Mouse (Mus musculus) Muller cell, postnatal 12 days (primary cell): ENCODE results near the gene Rock2.

Experiments
- DNase-seq: peaks from one replicate; pipeline ENCODE4 v3.0.0-alpha.2; 2015; ENCODE audit errors: inconsistent ontology term

Rock2 gene

DNA sequence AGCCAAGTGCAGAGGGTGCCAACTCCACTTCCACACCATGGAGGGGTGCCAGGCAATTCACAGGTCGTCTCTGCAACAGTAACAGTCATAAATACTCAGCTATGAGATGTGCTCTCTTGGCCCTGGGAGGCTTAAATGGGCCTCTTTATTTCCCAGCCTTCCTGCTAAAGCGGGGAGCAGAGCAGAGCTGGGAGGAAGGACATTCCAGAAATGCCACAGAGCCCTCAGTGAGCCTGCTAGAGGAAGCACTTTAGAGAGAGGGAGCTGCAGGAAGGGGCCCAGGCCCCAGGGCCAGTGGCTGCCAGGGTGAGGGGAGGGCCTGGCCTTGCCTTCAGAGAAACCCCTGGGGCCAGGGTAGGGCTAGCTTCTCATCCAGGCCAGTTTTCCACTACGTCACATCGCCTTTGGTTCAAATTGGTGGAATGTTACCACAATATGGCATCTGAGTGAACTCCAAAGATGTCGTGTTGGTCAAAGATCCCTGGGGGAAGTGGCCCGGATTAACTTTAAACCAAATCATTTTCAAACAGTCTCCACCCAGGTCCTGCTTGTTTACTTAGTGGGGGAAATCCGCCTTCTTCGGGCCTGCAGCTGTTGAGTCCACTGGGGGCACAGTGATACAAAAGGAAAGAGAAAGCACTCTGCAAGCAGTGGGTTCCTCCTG, 24.2 kb upstream of the Rock2 start:
- peak; percentile 97 for DNase-seq

- DNase-seq, result no peak
These were observed 22.7 kb upstream of the Rock2 start for GRCm38 (mm10) chr12:16872006-16872405.

- no peak for DNase-seq
These were observed 21.7 kb upstream of the Rock2 start for GRCm38 (mm10) chr12:16872926-16873464.

GRCm38 (mm10) chr12:16873549-16873948, 21.1 kb upstream of the Rock2 start:
- DNase-seq, result no peak

- DNase-seq, result no peak
These were observed 20.6 kb upstream of the Rock2 start for GRCm38 (mm10) chr12:16874086-16874485.

GRCm38 (mm10) chr12:16875269-16875668, 19.4 kb upstream of the Rock2 start:
- DNase-seq, result no peak

GRCm38 (mm10) chr12:16875678-16876077, 19.0 kb upstream of the Rock2 start:
- DNase-seq, result no peak

- DNase-seq, result no peak
These were observed 18.0 kb upstream of the Rock2 start for GRCm38 (mm10) chr12:16876667-16877066.

- DNase-seq, result no peak
These were observed 17.6 kb upstream of the Rock2 start for GRCm38 (mm10) chr12:16877141-16877540.

- no peak for DNase-seq
These were observed 17.0 kb upstream of the Rock2 start for GRCm38 (mm10) chr12:16877679-16878078.

DNA sequence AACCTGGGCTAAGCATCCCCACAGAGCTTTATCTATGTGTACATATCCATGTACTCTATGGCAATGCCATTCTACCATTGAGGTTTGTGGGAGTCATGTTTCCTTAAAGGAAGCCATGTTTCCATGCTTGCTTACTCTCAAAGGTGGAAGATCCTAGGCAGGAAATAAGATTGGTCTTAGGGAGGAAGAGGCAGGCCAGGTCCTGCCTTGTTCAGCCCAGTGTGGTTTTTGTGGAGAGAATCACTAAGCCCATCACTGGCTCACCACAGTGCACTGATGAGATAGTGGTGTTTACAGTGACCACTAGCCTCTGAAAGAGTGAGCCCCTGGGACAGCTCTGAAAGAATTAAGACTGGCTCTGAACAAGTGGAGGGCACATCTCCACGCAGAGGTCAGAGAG, 15.3 kb upstream of the Rock2 start:
- DNase-seq, result no peak

DNA sequence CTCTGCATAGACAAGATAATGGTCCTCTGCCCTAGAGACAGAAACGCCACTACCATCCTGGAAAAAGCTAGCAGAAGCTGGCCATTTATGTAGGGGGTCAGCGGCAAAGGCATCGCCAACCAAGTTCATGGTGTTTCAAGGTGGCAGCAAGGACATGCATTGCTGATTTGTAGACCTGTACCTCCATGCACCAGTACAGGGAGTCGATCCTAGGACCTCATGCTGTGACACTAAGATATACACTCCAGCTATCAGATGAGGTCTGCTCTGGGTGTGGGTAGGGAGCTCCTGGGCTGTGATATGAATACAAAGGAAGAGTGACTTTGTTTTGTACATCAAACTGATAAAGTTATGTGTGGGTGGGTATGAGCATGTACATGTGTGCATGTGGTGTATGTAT, 14.6 kb upstream of the Rock2 start:
- DNase-seq, result no peak

DNA sequence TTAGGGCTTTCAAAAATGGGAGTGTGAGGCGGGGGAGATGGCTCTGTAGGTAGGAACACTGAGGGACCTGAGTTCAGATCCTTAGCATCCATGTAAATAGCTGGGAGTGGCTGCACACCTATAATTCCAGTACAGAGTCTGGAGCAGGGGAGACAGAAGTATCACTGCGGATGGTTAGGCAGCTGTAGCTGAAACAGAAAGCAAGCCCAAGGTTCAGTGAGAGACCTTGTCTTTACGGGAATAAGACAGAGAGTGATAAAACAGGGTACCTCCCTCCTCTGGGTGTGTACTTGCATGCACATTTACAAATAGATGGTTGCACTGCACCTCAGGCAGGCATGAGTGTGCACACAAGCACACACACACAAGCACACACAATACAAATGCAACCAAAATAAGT, 12.3 kb upstream of the Rock2 start:
- no peak for DNase-seq

- DNase-seq, result no peak
These were observed 11.6 kb upstream of the Rock2 start for GRCm38 (mm10) chr12:16883111-16883510.

DNA sequence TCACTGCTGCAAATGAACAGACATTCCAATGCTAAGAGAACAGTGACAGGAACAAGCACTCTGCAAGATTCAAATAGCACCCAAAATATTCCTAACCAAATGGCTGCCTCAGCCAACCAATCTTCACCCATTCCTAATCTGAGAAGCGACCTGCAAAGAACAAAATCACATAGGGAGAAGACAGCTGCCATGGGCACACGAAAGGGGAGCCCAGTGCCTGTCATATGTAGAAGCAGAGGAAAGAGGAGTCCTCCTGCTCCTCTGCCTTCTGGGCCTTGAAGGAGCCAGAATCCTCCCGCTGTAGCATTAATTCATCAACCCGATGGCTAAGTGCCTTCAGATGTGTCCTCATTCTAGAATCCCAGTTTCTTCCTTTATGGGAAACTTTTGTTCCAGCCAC, 10.2 kb upstream of the Rock2 start:
- DNase-seq, result no peak

- DNase-seq, result no peak
These were observed 8.3 kb upstream of the Rock2 start for GRCm38 (mm10) chr12:16886354-16886753.

- no peak for DNase-seq
These were observed 1.7 kb upstream of the Rock2 start for GRCm38 (mm10) chr12:16893039-16893438.

DNA sequence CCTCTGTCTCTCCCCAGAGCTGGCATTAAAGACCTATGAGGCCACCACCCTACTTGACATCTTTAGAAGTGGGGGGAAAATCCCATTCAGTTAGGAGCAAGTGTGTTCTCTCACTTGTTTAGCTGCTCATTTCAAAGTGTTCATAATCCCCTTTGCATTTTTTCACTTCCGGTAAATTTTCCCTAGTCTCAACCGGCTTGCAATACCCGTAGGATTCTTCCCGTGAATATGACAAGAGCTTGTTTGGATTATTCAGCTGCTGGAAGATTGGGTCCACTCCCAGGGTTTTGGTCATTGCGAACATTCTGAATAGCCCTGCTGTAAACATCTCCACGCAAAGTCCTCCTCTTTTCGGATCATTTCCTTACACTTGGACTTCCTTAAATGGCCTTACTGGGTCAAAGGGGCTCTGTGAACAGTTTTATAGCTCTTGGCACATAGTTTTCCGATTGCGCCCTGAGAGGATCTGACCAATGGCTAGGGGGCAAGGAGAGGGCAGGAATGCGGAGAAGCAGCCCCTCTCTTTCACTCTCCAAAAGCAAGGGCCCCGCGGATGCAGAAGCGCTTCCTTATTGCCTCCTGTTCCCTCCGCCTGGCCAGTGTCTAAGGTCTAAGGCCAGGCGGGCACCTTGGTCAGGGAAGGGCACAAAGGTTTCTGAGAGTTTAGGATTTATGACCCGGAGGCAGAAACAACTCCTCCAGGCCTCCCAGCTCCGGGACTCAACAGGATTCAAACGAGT, 869 bp upstream of the Rock2 start:
- DNase-seq, result no peak

GRCm38 (mm10) chr12:16895221-16895928, 680 bp downstream of the Rock2 start:
- DNase-seq, result peak; percentile 68

GRCm38 (mm10) chr12:16896073-16896789, 1.5 kb downstream of the Rock2 start:
- peak; percentile 68 for DNase-seq

- no peak for DNase-seq
These were observed 2.5 kb downstream of the Rock2 start for GRCm38 (mm10) chr12:16897225-16897624.

- DNase-seq, result no peak
These were observed 3.5 kb downstream of the Rock2 start for GRCm38 (mm10) chr12:16898221-16898620.
